Mouse (Mus musculus): ENCODE data around the gene B4galt5. TPM values are rescaled to one million over a fixed set of nuclear protein-coding genes. Genes with fewer than 3 reads are reported as not detected.

B4galt5 gene
- total and polyA plus RNA-seq, 3 experiments, result 4.6 to 34.4 (median 6.5) TPM

DNA sequence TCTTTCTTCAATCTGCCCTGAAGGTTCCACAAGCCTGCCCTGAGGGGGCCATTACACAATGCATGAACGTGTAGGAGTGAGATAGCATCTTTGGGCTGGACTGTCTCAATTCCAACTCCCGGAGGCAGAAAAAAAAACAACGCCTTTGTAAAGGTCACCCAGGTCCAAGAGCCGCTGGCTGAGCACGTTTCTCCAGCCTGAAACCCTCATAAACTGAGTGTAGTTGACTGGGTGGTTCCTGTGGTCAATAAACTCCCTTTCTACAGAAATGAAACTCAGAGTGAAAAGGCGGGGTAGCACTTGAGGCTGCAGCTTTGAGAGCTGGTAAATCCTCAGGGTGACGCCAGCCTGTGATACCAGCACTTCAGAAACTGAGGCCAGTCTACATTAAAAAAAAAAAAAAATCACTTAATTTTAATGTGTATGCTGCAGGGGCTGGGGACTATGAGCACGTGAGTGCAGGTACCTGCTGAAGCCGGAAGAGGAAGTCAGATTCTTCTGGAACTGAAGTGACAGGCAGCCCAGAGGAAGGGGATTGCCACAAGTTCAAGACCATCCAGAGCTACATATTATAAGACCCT is 2.5 kb upstream of the B4galt5 start:
- peak overlapping the region; percentile 58 for H3K9ac ChIP-seq (ENCODE audit: control insufficient read depth, low read depth, low read length, poor library complexity, severe bottlenecking)

GRCm38 (mm10) chr2:167350126-167350650 is 1.2 kb upstream of the B4galt5 start:
- no peak overlapping the region for H3K9ac ChIP-seq (ENCODE audit: control insufficient read depth, low read depth, low read length, poor library complexity, severe bottlenecking)

More for the DNA sequence above, 2.5 kb upstream of the B4galt5 start:
- Histone ChIP-seq H3K79me2 (ENCODE audit: control insufficient read depth, insufficient read depth, low read length, poor library complexity) (peaks cover 6% of the 10 kb centered on the region), H3K27me3 (ENCODE audit: control insufficient read depth in 1 of 2, insufficient read depth in 2 of 2, low read length in 2 of 2) (peaks cover 0 to 2% of the 10 kb centered on the region in 2 experiments; a peak in 1 of 4 replicates), H3K9me3 (replicated peaks; ENCODE audit: insufficient read depth, low read length) (no peaks in the 10 kb centered on the region), H3K4me3 (ENCODE audit: control insufficient read depth in 1 of 2, insufficient read depth in 1 of 2, low read depth in 2 of 2, low read length in 2 of 2) (peak overlapping the region; percentile 1 to 38; a peak in 3 of 4 replicates), H3K36me3 (ENCODE audit: control insufficient read depth in 1 of 2, insufficient read depth in 2 of 2, low read length in 2 of 2) (peaks cover 0 to 14% of the 10 kb centered on the region in 2 experiments; a peak in 2 of 4 replicates), H3K4me1 (ENCODE audit: control insufficient read depth in 1 of 2, insufficient read depth in 2 of 2, low read length in 2 of 2) (peaks cover 4 to 28% of the 10 kb centered on the region in 2 experiments), H3K27ac (ENCODE audit: control insufficient read depth, low read depth, low read length) (no peak overlapping the region)
- peak; percentile 12; the same call in 1 of the 2 replicates for TF ChIP-seq SIN3A (IDR thresholded peaks at IDR 0.05; ENCODE audit: low read length)
- peak; percentile 40; the same call in 1 of the 2 replicates for TF ChIP-seq BHLHE40 (IDR thresholded peaks at IDR 0.05; ENCODE audit: borderline replicate concordance, low read depth, low read length)
- TF ChIP-seq JUND (IDR thresholded peaks at IDR 0.05; ENCODE audit: low read depth, low read length), result no peak
- DNase-seq (ENCODE audit: low read depth, low spot score), result no peak

GRCm38 (mm10) chr2:167349283-167349936 is 427 bp upstream of the B4galt5 start:
- Histone ChIP-seq H3K27ac (ENCODE audit: control insufficient read depth, low read depth, low read length) (no peak overlapping the region), H3K9ac (ENCODE audit: control insufficient read depth, low read depth, low read length, poor library complexity, severe bottlenecking) (peak overlapping the region; percentile 54), H3K79me2 (ENCODE audit: control insufficient read depth, insufficient read depth, low read length, poor library complexity) (peaks cover 6% of the 10 kb centered on the region), H3K36me3 (ENCODE audit: control insufficient read depth in 1 of 2, insufficient read depth in 2 of 2, low read length in 2 of 2) (peaks cover 0 to 27% of the 10 kb centered on the region in 2 experiments; a peak in 2 of 4 replicates), H3K9me3 (replicated peaks; ENCODE audit: insufficient read depth, low read length) (no peaks in the 10 kb centered on the region), H3K27me3 (ENCODE audit: control insufficient read depth in 1 of 2, insufficient read depth in 2 of 2, low read length in 2 of 2) (no peaks in the 10 kb centered on the region), H3K4me1 (ENCODE audit: control insufficient read depth in 1 of 2, insufficient read depth in 2 of 2, low read length in 2 of 2) (peaks cover 8 to 42% of the 10 kb centered on the region in 2 experiments), H3K4me3 (ENCODE audit: control insufficient read depth in 1 of 2, insufficient read depth in 1 of 2, low read depth in 2 of 2, low read length in 2 of 2) (peak overlapping the region; percentile 49 to 82)
- no peak for TF ChIP-seq NRF1 (IDR thresholded peaks at IDR 0.05; ENCODE audit: insufficient read depth, low read depth, low read length, poor library complexity, severe bottlenecking)
- TF ChIP-seq EP300 (IDR thresholded peaks at IDR 0.05; ENCODE audit: low read depth in 1 of 2, low read length in 2 of 2), result no peak
- no peak for TF ChIP-seq E2F4 (IDR thresholded peaks at IDR 0.05; ENCODE audit: borderline replicate concordance, low read depth, low read length)
- TF ChIP-seq MYC (IDR thresholded peaks at IDR 0.05; ENCODE audit: low read depth, low read length), result no peak
- no peak for TF ChIP-seq ETS1 (IDR thresholded peaks at IDR 0.05; ENCODE audit: low read depth, low read length)
- TF ChIP-seq CTCF (IDR thresholded peaks at IDR 0.05 in 2 of 3, conservative IDR thresholded peaks at IDR 0.05 in 1 of 3; ENCODE audit: control insufficient read depth in 1 of 3, insufficient read depth in 1 of 3, low read depth in 2 of 3, low read length in 3 of 3, poor library complexity in 1 of 3, severe bottlenecking in 1 of 3), result no peak
- no peak; the same call in 1 of the 2 replicates for TF ChIP-seq MAZ (IDR thresholded peaks at IDR 0.05; ENCODE audit: low read depth, low read length)
- no peak for TF ChIP-seq TBP (IDR thresholded peaks at IDR 0.05; ENCODE audit: low read depth, low read length)
- TF ChIP-seq MAFK (IDR thresholded peaks at IDR 0.05; ENCODE audit: borderline replicate concordance, low read depth, low read length), result no peak
- TF ChIP-seq NELFE (IDR thresholded peaks at IDR 0.05; ENCODE audit: low read depth, low read length), result no peak
- TF ChIP-seq CHD2 (IDR thresholded peaks at IDR 0.05; ENCODE audit: low read length), result no peak
- TF ChIP-seq HCFC1 (IDR thresholded peaks at IDR 0.05; ENCODE audit: low read depth, low read length), result no peak
- peak; percentile 92 for DNase-seq (ENCODE audit: low read depth, low spot score)

More at GRCm38 (mm10) chr2:167350126-167350650, 1.2 kb upstream of the B4galt5 start:
- TF ChIP-seq BHLHE40 (IDR thresholded peaks at IDR 0.05; ENCODE audit: borderline replicate concordance, low read depth, low read length) (no peak), NRF1 (IDR thresholded peaks at IDR 0.05; ENCODE audit: insufficient read depth, low read depth, low read length, poor library complexity, severe bottlenecking) (no peak), NELFE (IDR thresholded peaks at IDR 0.05; ENCODE audit: low read depth, low read length) (no peak), TBP (IDR thresholded peaks at IDR 0.05; ENCODE audit: low read depth, low read length) (no peak), JUND (IDR thresholded peaks at IDR 0.05; ENCODE audit: low read depth, low read length) (no peak), CHD1 (IDR thresholded peaks at IDR 0.05; ENCODE audit: low read depth, low read length) (no peak), HCFC1 (IDR thresholded peaks at IDR 0.05; ENCODE audit: low read depth, low read length) (no peak), MAX (IDR thresholded peaks at IDR 0.05; ENCODE audit: low read length) (no peak), GATA1 (IDR thresholded peaks at IDR 0.05; ENCODE audit: low read depth, low read length) (no peak), USF2 (IDR thresholded peaks at IDR 0.05; ENCODE audit: borderline replicate concordance in 1 of 2, insufficient read depth in 1 of 2, low read depth in 1 of 2, low read length in 2 of 2) (no peak), EP300 (IDR thresholded peaks at IDR 0.05; ENCODE audit: low read depth in 1 of 2, low read length in 2 of 2) (no peak), MAFK (IDR thresholded peaks at IDR 0.05; ENCODE audit: borderline replicate concordance, low read depth, low read length) (no peak), MYC (IDR thresholded peaks at IDR 0.05; ENCODE audit: low read depth, low read length) (no peak), TCF12 (IDR thresholded peaks at IDR 0.05; ENCODE audit: low read depth, low read length) (no peak), RCOR1 (IDR thresholded peaks at IDR 0.05; ENCODE audit: low read depth, low read length) (no peak), KAT2A (conservative IDR thresholded peaks at IDR 0.05; ENCODE audit: low read depth, low read length) (no peak), ZNF384 (IDR thresholded peaks at IDR 0.05; ENCODE audit: low read depth, low read length) (no peak), GABPA (IDR thresholded peaks at IDR 0.05; ENCODE audit: low read depth, low read length) (no peak), USF1 (IDR thresholded peaks at IDR 0.05; ENCODE audit: low read depth, low read length) (no peak)
- no peak for DNase-seq (ENCODE audit: low read depth, low spot score)
- Histone ChIP-seq H3K4me3 (ENCODE audit: control insufficient read depth in 1 of 2, insufficient read depth in 1 of 2, low read depth in 2 of 2, low read length in 2 of 2) (peak overlapping the region in 1 of 2 experiments; percentile 49; a peak in 1 of 4 replicates), H3K36me3 (ENCODE audit: control insufficient read depth in 1 of 2, insufficient read depth in 2 of 2, low read length in 2 of 2) (peaks cover 0 to 22% of the 10 kb centered on the region in 2 experiments; a peak in 2 of 4 replicates), H3K4me1 (ENCODE audit: control insufficient read depth in 1 of 2, insufficient read depth in 2 of 2, low read length in 2 of 2) (peaks cover 4 to 35% of the 10 kb centered on the region in 2 experiments), H3K79me2 (ENCODE audit: control insufficient read depth, insufficient read depth, low read length, poor library complexity) (peaks cover 6% of the 10 kb centered on the region), H3K27ac (ENCODE audit: control insufficient read depth, low read depth, low read length) (no peak overlapping the region), H3K27me3 (ENCODE audit: control insufficient read depth in 1 of 2, insufficient read depth in 2 of 2, low read length in 2 of 2) (no peaks in the 10 kb centered on the region), H3K9me3 (replicated peaks; ENCODE audit: insufficient read depth, low read length) (no peaks in the 10 kb centered on the region)
